Mouse (Mus musculus) embryonic fibroblast, embryonic 13.5 days (primary cell): ENCODE data around the gene Cep41. TPM values are rescaled to one million over a fixed set of nuclear protein-coding genes. Genes with fewer than 3 reads are reported as not detected.
A peak's percentile ranks its signal among the peaks of the same experiment; 100 is the strongest.

Source experiments
- H3K27ac ChIP-seq: 2 replicates; pipeline ENCODE4 v1.5.1; 2012; ENCODE audit warnings: low read length, control low read depth, inconsistent platforms; ENCODE audit not compliant: insufficient read depth
- H3K4me1 ChIP-seq: 2 replicates; pipeline ENCODE4 v1.6.1; 2011; ENCODE audit warnings: low read length; ENCODE audit not compliant: control insufficient read depth, insufficient read depth
- H3K4me3 ChIP-seq: 2 replicates; pipeline ENCODE4 v1.5.1; 2011; ENCODE audit warnings: mild to moderate bottlenecking, control low read depth, low read length; ENCODE audit not compliant: insufficient read depth
- CTCF ChIP-seq: IDR thresholded peaks from 2 replicates; pipeline ENCODE4 v1.5.1; 2011; ENCODE audit warnings: mild to moderate bottlenecking, control low read depth, low read length, moderate library complexity, borderline replicate concordance; ENCODE audit not compliant: insufficient read depth
- POLR2A ChIP-seq: IDR thresholded peaks from 2 replicates; pipeline ENCODE4 v1.6.1; 2011; ENCODE audit warnings: low read depth, mild to moderate bottlenecking, control low read depth, low read length, moderate library complexity
- polyA plus RNA-seq: library from polyadenylated mRNA; stranded (reverse); fragments of >200 nt; gene quantifications from 2 replicates; pipeline ENCODE4 v1.2.4, GENCODE M21; 2011; ENCODE audit warnings: low read depth; ENCODE audit not compliant: missing spikeins, insufficient read length

Cep41 gene
- polyA plus RNA-seq, 1 experiment: 14.9 TPM

GRCm38 (mm10) chr6:30694209-30694608, 660 bp upstream of the Cep41 start:
- no peak overlapping the region for H3K27ac ChIP-seq
- H3K4me1 ChIP-seq: no peaks in the 10 kb centered on the region
- no peak overlapping the region for H3K4me3 ChIP-seq
- TF ChIP-seq CTCF (no peak), POLR2A (peak; percentile 11; the same call in 1 of the 2 replicates)

GRCm38 (mm10) chr6:30692826-30693225, 723 bp downstream of the Cep41 start:
- H3K27ac ChIP-seq: 0 out of 2 replicates have a peak overlapping the region, but pooled peaks have one; percentile 85
- peaks cover under 1% of the 10 kb centered on the region; the same call in 1 of the 2 replicates for H3K4me1 ChIP-seq

GRCm38 (mm10) chr6:30687198-30687597, 6.4 kb downstream of the Cep41 start:
- Histone ChIP-seq H3K4me1 (peaks cover 12% of the 10 kb centered on the region), H3K4me3 (no peak overlapping the region), H3K27ac (peak overlapping the region; percentile 60)
- TF ChIP-seq POLR2A (no peak), CTCF (no peak)

More at GRCm38 (mm10) chr6:30692826-30693225, 723 bp downstream of the Cep41 start:
- TF ChIP-seq POLR2A (no peak; the same call in 1 of the 2 replicates), CTCF (no peak)
- H3K4me3 ChIP-seq: peak overlapping the region; percentile 54

- H3K27ac ChIP-seq: no peak overlapping the region
- H3K4me1 ChIP-seq: peaks cover 12% of the 10 kb centered on the region
- H3K4me3 ChIP-seq: no peak overlapping the region
- TF ChIP-seq CTCF (no peak), POLR2A (no peak)
Measured at GRCm38 (mm10) chr6:30684570-30684969, 9.0 kb downstream of the Cep41 start.

DNA sequence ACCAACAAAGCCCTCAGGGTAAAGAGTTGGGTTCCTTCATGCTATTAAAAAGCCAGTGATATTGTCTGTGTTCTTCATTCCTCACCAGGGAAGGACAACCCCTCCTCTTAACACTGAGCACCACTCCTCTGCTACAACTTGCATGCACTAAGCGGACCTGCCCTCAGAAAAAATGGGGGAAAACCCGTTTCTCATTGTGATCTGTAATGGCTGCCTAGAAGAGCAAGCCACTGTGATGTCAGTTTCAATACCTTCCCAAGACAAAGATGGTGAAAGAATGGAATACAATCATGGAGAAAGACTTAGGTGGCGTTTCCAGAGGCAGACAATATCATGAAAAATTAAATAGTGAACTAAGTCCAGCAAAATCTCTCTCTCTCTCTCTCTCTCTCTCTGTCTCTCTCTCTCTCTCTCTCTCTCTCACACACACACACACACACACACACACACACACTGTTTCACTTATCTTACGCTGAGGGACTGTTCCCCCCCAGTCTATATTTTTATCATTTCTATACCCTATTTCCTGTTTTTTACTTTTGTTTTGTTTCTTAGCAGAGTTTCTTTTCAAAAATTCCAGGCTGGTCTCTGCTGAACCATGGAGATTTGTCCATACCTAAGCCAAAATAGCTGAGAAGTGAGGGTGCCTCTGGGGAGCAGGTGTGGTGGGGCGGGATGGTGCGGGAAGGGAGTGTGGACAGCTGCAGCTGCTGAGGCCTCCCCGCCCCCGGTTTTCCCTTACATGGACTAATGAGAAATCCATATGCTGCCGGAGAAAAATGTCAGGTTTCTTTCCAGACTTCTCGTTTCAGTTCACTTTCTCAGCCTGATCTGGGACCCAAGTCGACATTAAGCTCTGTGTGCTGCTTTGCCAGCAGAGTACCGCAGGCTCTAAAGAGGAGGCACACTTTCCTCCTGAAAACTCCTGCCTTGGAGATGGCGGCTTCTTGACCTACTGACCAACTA, 11.3 kb downstream of the Cep41 start:
- TF ChIP-seq POLR2A (no peak), CTCF (no peak)
- peak overlapping the region; percentile 56; the same call in 1 of the 2 replicates for H3K27ac ChIP-seq
- H3K4me3 ChIP-seq: no peak overlapping the region
- peaks cover 6% of the 10 kb centered on the region; the same call in 1 of the 2 replicates for H3K4me1 ChIP-seq

GRCm38 (mm10) chr6:30680442-30680841, 13.1 kb downstream of the Cep41 start:
- Histone ChIP-seq H3K27ac (no peak overlapping the region), H3K4me3 (no peak overlapping the region), H3K4me1 (peaks cover 8% of the 10 kb centered on the region; the same call in 1 of the 2 replicates)
- no peak for TF ChIP-seq POLR2A

- H3K4me1 ChIP-seq: peaks cover 10% of the 10 kb centered on the region; the same call in 1 of the 2 replicates
- TF ChIP-seq POLR2A: no peak
- TF ChIP-seq CTCF: no peak
- H3K27ac ChIP-seq: no peak overlapping the region
- no peak overlapping the region for H3K4me3 ChIP-seq
Measured at GRCm38 (mm10) chr6:30679567-30679966, 14.0 kb downstream of the Cep41 start.

- TF ChIP-seq POLR2A: no peak
- TF ChIP-seq CTCF: no peak
- no peak overlapping the region for H3K27ac ChIP-seq
- H3K4me1 ChIP-seq: peaks cover 13% of the 10 kb centered on the region
- no peak overlapping the region for H3K4me3 ChIP-seq
Measured at GRCm38 (mm10) chr6:30678482-30678881, 15.1 kb downstream of the Cep41 start.

- no peak overlapping the region for H3K27ac ChIP-seq
- peaks cover 7% of the 10 kb centered on the region for H3K4me1 ChIP-seq
- TF ChIP-seq CTCF (no peak), POLR2A (no peak)
- no peak overlapping the region for H3K4me3 ChIP-seq
Measured at GRCm38 (mm10) chr6:30677591-30677990, 16.0 kb downstream of the Cep41 start.

DNA sequence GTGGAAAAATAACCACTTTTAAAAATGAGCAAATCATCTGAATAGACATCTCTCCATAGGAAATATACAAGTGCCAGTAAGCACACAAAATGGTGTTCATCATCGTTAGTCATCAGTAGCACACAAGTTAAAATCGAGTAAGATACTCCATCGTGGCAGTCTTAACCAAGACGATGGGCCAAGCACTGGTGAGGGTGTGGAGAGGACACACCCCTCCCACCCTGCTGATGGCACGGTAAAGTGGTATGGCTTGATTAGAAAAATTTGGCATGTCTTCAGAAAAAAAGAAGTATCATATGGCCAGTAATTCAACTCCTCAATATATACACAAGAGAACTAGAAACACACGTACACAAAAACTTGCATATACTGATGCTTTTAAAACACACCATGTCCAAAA, 17.0 kb downstream of the Cep41 start:
- H3K4me1 ChIP-seq: peaks cover 7% of the 10 kb centered on the region; the same call in 1 of the 2 replicates
- no peak overlapping the region for H3K4me3 ChIP-seq
- TF ChIP-seq CTCF (no peak), POLR2A (no peak)
- no peak overlapping the region for H3K27ac ChIP-seq
